Mouse (Mus musculus) hematopoietic stem cell, adult 5-6 weeks (primary cell): ENCODE results near the gene Amph. TPM values are rescaled to one million over a fixed set of nuclear protein-coding genes. Genes with fewer than 3 reads are reported as not detected.

Experiments used
- ATAC-seq, 2 experiments: fragments of 125-278 bp in 1 of 2; replicated peaks in 1 of 2; 2 replicates each; pipeline ENCODE4 v1.8.0; 2016 to 2017; ENCODE audit warnings: inconsistent platforms in 2 of 2, mild to moderate bottlenecking in 2 of 2, moderate number of reproducible peaks in 2 of 2, low read depth in 1 of 2, moderate TSS enrichment in 1 of 2; ENCODE audit not compliant: low FRiP score in 2 of 2, poor library complexity in 2 of 2, severe bottlenecking in 2 of 2, insufficient read depth in 1 of 2, low TSS enrichment in 1 of 2
- total RNA-seq: library from RNA; stranded (forward); fragments of 172-1452, 232-1000 nt; gene quantifications from 2 replicates; pipeline ENCODE4 v1.2.3, GENCODE M21; 2017

The Amph gene
- total RNA-seq, 1 experiment from 2014 or later, result not detected

DNA sequence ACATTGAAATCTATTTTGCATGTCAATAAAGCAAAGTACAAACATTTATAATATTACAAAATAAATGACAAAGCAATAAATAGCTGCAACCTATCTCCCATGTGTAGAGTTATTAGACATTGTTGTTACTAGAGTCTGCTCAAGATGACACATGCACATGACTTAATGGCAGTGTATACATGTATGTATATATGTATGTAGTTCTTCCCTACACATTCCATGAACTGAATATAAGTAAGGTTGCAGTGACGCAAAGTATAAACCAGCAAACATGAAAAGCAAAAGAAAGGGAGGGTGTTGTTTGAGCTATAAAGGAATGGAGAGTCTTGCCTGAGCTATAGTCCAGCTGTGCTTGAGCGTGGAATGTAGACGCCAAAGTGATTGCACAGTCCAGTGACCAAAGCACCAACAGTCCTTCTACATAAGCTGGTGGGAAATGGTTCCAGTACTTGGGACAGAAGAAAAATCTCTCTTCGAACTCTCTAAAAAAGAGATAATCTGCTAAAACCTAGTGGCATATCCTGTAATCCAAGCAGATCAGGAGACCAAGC, 66.9 kb downstream of the Amph start:
- no peak for ATAC-seq

GRCm38 (mm10) chr13:19021529-19021928, 73.5 kb downstream of the Amph start:
- ATAC-seq, result no peak

DNA sequence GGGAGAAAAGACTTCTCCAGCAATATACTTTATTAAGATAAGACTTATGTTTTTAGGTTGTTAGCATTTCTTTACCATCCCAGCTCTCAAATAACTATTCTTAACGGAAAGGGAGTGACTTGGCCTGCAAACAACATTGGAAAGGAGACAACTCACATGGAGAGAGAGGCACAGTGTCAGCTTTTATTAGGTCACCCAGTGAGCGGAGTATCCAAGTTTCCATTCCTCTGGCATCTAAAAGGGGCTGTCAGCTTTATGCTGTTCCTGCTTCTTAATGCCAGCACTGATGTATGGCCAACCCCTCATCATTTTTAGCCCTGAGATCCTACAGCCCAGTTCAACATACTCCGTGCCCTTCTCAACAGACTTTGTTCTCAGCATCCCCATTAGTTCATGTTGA, 74.3 kb downstream of the Amph start:
- ATAC-seq, result no peak

DNA sequence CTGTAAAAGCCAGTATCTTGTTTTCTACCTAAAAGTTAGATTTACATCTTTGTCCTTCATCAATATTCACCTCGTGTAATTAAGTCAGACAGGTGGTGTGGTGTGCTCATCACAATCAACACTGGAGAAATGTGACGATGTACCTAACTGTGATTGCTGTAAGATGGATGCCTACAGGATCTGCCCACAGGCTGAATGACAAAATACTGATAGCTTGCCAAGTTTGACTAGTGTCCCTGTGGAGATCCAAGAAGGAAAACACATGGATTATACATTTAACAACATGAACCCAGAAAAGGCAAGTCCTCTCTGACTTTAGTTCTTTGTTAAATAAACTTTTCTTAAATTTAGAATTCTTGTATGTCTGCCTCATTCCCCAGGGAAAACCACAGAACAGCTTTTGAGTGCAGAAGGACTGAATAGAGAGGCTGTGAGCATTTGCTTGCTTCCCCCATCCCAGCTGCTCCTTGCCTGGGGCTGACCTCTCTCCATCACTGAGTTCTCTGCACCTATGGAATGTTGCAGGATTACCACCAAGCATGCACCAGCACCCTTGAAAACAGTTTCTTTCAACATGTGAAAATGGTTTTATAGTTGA, 77.2 kb downstream of the Amph start:
- ATAC-seq, result no peak

- no peak for ATAC-seq
These were observed 77.9 kb downstream of the Amph start for GRCm38 (mm10) chr13:19025906-19026305.

DNA sequence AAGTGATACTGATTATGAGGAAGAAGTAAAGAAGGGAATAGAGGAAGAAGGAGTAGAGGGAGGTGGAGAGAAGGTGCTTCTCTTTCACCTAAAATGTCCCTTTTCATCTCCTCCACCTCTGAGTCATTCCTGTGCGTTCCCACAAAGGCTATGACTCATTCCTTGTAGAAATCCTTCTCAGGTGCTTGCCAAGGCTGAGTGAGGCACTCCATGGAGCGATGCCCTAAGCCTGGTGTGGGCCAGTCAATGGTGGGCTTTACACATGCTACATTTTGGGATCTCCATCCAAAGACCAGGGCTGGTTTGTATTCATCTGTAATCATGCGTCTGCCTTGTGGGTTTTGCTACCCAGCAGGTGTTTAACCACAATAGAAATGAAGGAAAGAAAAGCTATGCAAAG, 78.9 kb downstream of the Amph start:
- ATAC-seq, result no peak

- no peak for ATAC-seq
These were observed 79.9 kb downstream of the Amph start for GRCm38 (mm10) chr13:19027766-19028350.

DNA sequence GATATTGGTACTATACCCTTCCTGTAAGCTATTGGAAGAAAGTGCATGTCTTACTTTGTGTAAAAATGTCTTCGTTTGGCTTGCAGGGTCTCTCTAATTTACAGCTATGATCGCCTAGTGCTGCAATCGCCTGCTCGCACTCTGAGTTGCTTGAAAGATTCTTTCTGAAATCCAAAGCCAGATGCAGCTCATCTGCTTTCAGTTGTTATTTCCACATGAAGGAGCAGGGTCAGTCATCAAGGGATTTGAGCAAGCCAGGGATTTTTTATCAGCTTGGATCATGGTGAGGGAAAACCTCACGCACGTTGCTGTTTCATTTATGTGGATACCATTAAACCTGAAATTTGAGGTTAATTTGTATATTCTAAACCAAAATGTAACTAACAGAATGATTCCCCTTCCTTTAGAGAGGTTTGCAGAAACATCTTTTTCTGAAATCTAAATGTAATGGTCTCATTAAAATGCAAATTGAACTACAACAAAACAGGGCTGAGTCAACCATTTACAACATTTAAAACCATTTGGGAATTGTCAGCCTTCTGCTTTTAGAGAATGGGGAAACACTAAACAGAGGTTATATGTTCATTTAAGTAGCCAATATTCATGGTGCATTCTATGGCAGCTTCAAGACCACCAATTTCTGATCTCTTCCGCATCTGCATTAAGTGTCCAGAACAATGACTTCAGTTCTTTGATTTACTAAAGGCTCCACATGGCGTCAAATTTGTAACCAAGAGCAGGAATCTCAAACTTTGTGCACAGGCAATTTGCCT, 84.1 kb downstream of the Amph start:
- ATAC-seq, result no peak

GRCm38 (mm10) chr13:19052090-19052489, 104.1 kb downstream of the Amph start:
- no peak for ATAC-seq

DNA sequence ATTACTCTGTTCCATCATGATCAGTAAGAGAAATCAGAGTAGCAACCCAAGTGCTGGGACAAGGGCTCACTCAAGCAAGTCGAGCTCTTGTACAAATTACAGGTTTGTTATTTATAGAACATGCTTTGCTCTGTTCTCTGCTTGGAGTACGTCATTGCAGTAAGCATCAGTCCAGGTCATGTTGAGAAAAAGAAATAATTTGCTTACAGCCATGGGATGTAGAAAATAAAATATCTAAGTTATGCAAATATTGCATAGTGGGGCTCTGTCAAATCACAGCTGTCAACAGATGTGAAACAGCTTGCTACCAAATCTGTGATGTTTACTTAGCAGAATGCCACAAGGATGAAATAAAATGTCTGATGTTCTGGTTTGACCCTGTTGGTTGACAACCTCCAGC, 106.5 kb downstream of the Amph start:
- ATAC-seq, result no peak

- no peak for ATAC-seq
These were observed 124.3 kb downstream of the Amph start for GRCm38 (mm10) chr13:19072261-19072660.

- no peak for ATAC-seq
These were observed 129.4 kb downstream of the Amph start for GRCm38 (mm10) chr13:19077427-19077826.

GRCm38 (mm10) chr13:19081932-19082331, 133.9 kb downstream of the Amph start:
- no peak for ATAC-seq

DNA sequence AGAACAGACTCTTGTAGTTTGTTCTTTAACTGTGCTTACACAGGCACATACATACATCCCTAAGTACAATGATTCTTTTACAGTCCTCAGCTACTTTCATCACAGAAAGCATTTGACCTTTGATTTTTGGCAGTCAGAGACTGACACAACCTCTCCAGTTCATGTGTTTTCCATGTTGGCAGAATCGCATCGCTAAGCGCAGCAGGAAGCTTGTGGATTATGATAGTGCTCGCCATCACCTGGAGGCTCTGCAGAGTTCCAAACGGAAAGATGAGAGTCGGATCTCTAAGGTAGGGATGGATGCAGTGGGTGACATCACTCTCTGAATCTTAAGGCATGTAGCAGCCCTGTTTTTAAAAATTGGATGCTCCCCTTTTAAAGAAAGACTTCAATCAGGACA, 146.6 kb downstream of the Amph start:
- no peak for ATAC-seq

DNA sequence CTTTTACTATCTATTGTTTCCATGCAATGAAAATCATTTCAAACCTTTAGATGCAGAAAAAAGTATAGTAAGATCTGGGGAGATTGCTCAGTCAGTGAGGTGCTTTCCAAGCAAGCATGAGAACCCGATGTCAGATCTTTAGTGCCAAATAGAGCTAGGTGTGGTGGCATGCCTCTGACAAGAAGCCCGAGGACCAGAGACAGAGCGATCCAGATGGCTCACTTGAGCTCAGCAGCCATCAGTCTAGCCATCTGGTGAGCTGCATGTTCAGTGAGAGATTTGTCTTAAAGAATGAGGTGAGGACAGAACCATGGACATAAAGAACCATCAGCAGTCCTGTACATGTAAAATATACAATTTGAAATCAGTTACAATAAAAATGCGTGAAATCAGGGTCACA, 149.1 kb downstream of the Amph start:
- ATAC-seq, result no peak

DNA sequence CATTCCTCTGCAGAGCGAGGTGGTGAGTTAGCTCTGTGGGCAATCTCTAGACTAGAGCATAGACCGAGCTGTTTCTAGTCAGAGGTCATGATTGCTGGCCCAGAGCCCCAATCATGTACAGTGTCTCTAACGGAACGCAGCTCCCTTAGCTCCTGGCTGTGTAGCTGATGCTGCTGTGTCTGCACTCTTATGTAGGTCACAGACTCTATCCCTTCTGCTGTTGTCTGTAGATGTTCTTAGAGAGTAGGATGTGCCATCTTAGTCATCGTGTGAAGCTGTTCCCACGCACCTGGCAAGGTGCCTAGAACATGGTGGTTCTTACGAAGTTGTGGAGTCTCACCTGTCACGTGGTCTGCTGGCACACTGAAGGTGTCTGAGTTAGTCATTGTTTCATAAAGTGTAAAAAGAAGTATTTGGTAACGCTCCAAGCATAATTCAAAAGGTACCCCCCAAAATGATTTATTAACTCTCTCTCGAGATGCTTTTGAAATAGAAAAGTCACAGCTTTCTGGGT, 153.9 kb downstream of the Amph start:
- ATAC-seq, result no peak

DNA sequence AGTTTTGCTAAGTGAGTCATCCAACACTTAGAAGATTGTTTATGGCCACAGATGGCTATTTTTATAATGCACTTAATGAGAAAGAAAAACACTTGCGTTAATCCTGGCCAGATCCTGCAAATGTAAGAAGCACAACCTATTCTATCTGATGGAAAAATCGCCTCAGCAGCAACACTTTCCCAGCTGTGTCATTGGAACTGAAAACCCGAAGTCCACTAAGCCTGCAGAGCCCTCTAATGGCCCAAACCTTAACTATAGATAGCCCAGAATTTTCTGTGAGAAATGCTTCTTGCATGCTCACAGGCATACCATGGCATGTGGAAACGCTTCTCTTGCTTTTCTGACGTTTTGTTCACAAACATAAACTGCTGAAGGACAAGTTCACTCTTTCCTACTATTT, 158.4 kb downstream of the Amph start:
- ATAC-seq, result no peak

GRCm38 (mm10) chr13:19109331-19109730, 161.3 kb downstream of the Amph start:
- no peak for ATAC-seq
